Mouse (Mus musculus): ENCODE results near the gene Mfsd14a.

The Mfsd14a gene

DNA sequence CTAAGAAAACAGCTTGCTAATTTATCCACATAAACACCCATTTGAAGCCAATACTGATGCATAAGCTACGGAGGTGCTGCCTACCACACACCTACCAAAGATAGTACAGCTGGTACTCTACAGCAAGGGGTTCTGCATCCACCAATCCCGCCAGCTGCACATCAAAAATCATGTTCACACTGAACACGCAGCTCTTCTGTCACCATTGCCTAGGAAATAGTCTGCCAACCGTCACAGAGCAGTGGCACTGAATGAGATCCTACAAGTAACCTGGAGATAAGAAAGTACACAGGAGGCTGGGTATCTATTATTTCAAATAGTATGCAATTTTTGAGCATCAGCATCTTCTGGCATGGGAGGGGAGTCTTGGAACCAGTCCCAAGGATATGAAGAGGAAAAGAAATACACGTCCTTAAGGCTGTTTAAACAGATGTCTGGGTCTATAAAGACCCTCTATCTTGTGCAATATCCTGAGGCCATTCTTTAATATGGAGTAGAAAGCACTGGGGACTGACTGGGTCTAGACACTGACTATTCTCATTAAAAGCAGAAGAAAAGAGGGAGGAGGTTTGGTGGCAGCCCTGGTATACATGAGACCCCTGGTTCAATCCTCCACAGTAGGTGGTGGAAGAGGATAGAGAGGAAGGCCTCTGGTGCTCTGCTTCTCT, 9.1 kb downstream of the Mfsd14a start:
- DNase-seq (ENCODE audit: low spot score in 2 of 2) = no peak

DNA sequence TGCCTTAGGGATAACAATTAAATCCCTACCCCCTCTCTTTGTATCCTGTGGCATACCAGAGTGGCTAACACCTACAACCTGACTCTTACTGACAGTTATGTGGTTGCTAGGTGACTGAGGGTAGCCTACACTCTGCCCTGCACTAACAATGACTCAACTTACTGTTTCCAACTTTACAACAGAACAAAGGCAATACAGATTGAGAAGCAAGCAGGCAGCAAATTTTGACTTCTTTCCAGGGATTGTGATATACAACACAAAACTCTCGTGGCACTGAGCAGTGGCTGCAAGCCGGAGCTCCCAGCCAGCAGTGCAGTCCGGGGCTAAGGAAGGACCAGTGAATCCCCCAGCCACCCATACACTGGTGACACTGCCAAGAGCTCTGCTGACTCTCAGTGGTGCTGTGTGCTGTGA, 10.4 kb downstream of the Mfsd14a start:
- DNase-seq (ENCODE audit: low spot score in 2 of 2) = no peak

DNA sequence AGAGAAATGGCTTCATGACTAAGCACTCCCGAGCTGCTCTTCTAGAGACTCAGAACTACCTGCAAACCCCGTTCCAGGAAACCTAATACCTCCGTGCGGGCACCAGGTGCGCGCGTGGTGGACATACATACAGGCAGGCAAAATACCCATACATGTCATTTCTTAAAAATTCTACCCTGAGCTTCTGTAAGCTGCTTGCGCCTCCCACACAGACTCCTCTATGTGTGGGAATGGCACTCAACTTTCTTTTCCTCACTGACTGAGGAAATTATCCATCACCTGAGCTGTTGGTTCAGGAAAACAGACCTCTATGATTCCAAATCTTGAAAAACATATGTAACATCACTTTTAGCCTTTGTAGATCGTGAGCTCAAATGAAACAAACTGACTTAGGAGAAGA, 11.8 kb downstream of the Mfsd14a start:
- no peak for DNase-seq (ENCODE audit: low spot score in 2 of 2)

GRCm38 (mm10) chr3:116648805-116649204, 13.7 kb downstream of the Mfsd14a start:
- no peak for DNase-seq (ENCODE audit: low spot score in 2 of 2)

- no peak for DNase-seq (ENCODE audit: low spot score in 2 of 2)
Measured at GRCm38 (mm10) chr3:116646387-116646786, 16.1 kb downstream of the Mfsd14a start.

DNA sequence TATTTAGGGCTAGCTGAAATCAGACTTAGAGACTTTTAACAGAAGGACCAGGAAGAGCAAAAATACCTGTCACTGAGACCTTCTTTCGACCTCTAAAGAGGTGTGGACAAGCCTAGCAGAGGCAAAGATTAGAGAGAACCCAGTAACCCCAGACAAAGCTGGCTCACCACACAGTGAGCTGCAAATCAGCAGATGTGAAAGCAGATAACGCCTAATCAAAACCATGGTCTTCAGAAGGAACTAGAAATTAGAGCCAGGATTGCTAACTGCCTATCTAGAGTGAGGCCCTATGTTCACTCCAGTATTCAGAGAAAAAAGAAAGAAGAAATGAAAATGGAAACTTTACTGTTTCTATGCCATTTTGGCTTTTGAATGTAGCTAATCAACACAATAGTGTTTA, 20.1 kb downstream of the Mfsd14a start:
- DNase-seq (ENCODE audit: low spot score in 2 of 2) = no peak

GRCm38 (mm10) chr3:116641811-116642371, 20.6 kb downstream of the Mfsd14a start:
- DNase-seq (ENCODE audit: low spot score in 2 of 2) = no peak

DNA sequence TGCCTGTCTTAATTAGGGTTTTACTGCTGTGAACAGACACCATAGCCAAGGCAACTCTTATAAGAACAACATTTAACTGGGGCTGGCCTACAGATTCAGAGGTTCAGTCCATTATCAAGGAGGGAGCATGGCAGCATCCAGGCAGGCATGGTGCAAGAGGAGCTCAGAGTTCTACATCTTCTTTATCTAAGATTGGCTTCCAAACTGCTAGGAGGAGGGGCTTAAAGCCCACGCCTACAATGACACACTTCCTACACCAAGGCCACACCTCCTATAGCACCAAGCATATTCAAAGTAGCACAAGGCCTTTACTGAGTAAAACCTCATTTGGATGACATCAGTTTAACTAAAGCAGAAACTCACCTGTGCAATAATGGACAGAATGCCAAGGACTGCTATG, 22.5 kb downstream of the Mfsd14a start:
- no peak for DNase-seq (ENCODE audit: low spot score in 2 of 2)

DNA sequence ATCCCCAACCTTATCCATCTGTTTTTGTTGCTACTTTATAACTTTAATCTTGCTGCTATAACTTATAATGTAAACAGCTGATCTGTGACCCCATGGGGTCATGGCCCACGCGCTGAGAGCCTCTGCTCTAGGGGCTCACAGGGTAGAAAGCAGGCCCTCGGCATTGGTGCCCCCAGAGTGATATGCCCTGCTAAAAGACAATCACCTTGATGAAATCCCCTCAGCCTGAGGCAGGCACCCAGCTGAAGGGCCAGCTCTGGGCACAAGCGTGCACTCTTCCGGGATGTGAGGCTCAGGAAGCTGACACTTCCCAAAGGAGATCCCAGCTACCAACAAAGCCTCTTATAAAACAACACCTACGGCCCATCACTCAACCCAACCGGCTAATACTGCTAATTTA, 23.9 kb downstream of the Mfsd14a start:
- no peak for DNase-seq (ENCODE audit: low spot score in 2 of 2)

GRCm38 (mm10) chr3:116637693-116638476, 24.6 kb downstream of the Mfsd14a start:
- no peak for DNase-seq (ENCODE audit: low spot score in 2 of 2)

DNA sequence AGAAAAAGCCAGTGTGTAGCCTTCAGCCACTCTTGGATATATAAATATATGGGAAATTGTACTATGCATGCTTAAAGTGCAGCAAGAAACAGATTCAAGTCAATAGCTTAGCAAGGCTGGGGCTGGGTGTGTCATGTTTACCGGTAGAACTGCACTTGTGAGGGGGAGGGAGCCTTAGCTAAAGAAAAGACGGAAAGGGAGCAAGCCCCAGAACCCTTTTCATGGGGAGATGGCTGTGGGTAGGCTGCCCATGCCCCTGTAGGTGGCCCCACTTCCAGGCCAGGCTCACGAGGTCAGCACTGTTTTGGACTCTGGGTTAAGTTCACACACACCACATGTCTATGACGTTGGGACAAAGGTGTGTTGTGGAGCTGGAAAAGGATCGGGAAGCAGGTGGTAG, 26.7 kb downstream of the Mfsd14a start:
- no peak for DNase-seq (ENCODE audit: low spot score in 2 of 2)

- DNase-seq (ENCODE audit: low spot score in 2 of 2) = no peak
Measured at GRCm38 (mm10) chr3:116634853-116635252, 27.6 kb downstream of the Mfsd14a start.

- no peak for DNase-seq (ENCODE audit: low spot score in 2 of 2)
Measured at GRCm38 (mm10) chr3:116634091-116634490, 28.4 kb downstream of the Mfsd14a start.

- no peak for DNase-seq (ENCODE audit: low spot score in 2 of 2)
Measured at GRCm38 (mm10) chr3:116632971-116633370, 29.5 kb downstream of the Mfsd14a start.

- DNase-seq (ENCODE audit: low spot score in 2 of 2) = no peak
Measured at GRCm38 (mm10) chr3:116631459-116631858, 31.0 kb downstream of the Mfsd14a start.

- no peak for DNase-seq (ENCODE audit: low spot score in 2 of 2)
Measured at GRCm38 (mm10) chr3:116622641-116623040, 39.8 kb downstream of the Mfsd14a start.

- no peak for DNase-seq (ENCODE audit: low spot score in 2 of 2)
Measured at GRCm38 (mm10) chr3:116620636-116621370, 41.7 kb downstream of the Mfsd14a start.

GRCm38 (mm10) chr3:116618855-116619254, 43.6 kb downstream of the Mfsd14a start:
- DNase-seq (ENCODE audit: low spot score in 2 of 2) = no peak

GRCm38 (mm10) chr3:116615318-116616068, 47.0 kb downstream of the Mfsd14a start:
- no peak for DNase-seq (ENCODE audit: low spot score in 2 of 2)

DNA sequence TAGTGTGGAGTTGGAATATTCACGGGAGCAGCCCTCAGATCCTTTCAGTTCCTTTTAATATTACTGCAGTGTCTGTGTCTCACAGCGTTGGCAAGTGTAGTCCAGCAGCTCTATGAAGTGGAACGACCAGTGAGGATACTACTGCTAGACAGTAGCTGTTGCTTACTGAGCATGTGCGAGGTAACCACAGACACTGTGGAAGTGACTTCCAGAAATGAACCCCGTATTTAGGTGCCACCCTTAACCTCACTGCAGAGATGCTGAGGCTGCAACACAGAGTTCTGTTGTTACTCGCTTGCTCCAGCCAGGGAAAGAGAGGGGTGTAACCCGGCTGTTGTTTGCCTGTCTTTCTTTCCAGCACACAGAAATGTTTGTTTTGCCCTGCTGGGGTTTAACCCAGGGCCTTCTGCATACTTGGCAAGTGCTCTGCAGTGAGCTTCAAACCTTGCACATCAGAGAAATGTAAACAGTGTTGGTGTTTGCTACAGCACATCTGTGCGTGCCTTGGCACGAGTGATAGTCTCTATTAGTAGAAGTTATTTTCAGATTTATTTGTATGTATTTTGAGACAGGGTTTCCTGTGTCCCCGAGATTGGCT, 48.1 kb downstream of the Mfsd14a start, which contains the start of gene Trmt13:
TSS of gene Trmt13 (minus strand) at position 293 of the 598 bp plus-strand sequence.
- DNase-seq (ENCODE audit: low spot score in 2 of 2) = no peak

DNA sequence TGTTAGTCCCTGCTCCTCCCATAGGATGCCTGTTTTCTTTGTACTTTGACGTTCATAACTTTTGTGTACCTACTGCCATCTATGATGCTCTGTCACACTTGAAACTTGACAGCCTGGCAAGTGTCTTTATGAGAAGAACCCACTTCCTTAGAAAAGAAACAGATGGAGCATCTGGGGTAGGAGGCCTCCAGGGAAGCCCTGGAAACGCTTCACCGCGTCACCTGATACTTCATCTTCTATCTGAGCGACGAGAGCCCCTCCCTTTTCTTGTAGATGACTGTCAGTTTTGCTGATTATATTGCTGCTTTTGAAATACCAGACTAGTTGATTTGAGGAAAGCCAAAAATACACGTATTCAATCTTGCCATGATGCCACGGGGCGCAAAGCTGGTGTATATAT, 57.9 kb downstream of the Mfsd14a start:
- DNase-seq (ENCODE audit: low spot score in 2 of 2) = no peak

All from natural killer cell, adult 2 months (primary cell).